In the genomic region with DNA sequence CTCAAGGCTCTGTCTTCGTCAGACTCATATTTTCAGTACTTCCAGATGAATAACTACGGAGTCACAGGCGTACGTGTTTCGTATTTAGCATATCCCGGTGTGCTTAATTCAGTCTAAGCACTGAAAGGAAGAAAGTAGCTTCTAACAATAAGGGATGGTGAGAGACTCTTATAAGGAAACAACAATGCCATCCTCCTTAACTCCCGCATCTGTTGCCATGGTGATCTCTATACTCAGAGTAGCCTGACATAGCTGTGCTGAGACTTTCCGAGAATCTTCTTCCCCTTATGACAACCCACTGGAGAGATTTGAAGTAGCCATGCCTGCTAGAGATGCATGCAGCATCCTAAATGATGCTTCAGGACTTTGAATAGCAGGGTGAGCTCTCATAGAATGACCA, we compare ENCODE assay signal across 13 mouse cellular contexts.
DNase-seq lines count a peak whose midpoint lies in the region; ATAC-seq and TF ChIP-seq lines count a peak whose summit lies in the region.
"Had no signal": no experiment of that assay in that cellular context is flagged by ENCODE, and none has a peak within 500 bp of the region (broad histone marks: within the 10 kb centered on the region; RNA-seq: fewer than 3 reads in every experiment).

No protein-coding gene starts in this region.

- TF ChIP-seq CTCF in left cerebral cortex, adult 2 months (IDR thresholded peaks at IDR 0.05): no peak
- TF ChIP-seq CTCF in brain, embryonic 14.5 days (IDR thresholded peaks at IDR 0.05; ENCODE audit: borderline replicate concordance, extremely low read depth, insufficient read depth, insufficient read length): no peak

- WGBS in hindbrain, embryonic 14.5 days: 15% methylated on average over 8 of the region's 8 CpGs
- 20% methylated on average over 8 of the region's 8 CpGs for WGBS in neural tube, embryonic 14.5 days

- no peaks in the 10 kb centered on the region for H3K36me3 ChIP-seq in hindbrain, embryonic 14.5 days (replicated peaks; ENCODE audit: control insufficient read depth, insufficient read depth)
- no peaks in the 10 kb centered on the region for H3K36me3 ChIP-seq in neural tube, embryonic 14.5 days (ENCODE audit: control insufficient read depth, insufficient read depth, low read length)

- H3K27me3 ChIP-seq in hindbrain, embryonic 14.5 days (ENCODE audit: control insufficient read depth, insufficient read depth, low read length): no peaks in the 10 kb centered on the region
- H3K27me3 ChIP-seq in neural tube, embryonic 14.5 days (ENCODE audit: control insufficient read depth, insufficient read depth, low read length): no peaks in the 10 kb centered on the region

- TF ChIP-seq POLR2A in brain, embryonic 14.5 days (IDR thresholded peaks at IDR 0.05; ENCODE audit: borderline replicate concordance, extremely low read depth, insufficient read depth, insufficient read length, poor library complexity, severe bottlenecking): no peak

- 0 out of 2 replicates have a peak overlapping the region, but pooled peaks have one; percentile 20 for H3K9ac ChIP-seq in hindbrain, embryonic 14.5 days
- H3K9ac ChIP-seq in neural tube, embryonic 14.5 days (replicated peaks; ENCODE audit: low read depth, low read length): no peak overlapping the region

- ATAC-seq in hindbrain, embryonic 14.5 days (ENCODE audit: low FRiP score): peak; percentile 80
- ATAC-seq in neural tube, embryonic 14.5 days (ENCODE audit: low read depth): peak; percentile 77

- intact Hi-C loops in left cerebral cortex, adult 2 months (cut with DNase I): no loop called here

- H3K4me2 ChIP-seq in hindbrain, embryonic 14.5 days (replicated peaks): peak overlapping the region; percentile 27
- H3K4me2 ChIP-seq in neural tube, embryonic 14.5 days (ENCODE audit: low read depth, low read length): 0 out of 2 replicates have a peak overlapping the region, but pooled peaks have one; percentile 2

- no peaks in the 10 kb centered on the region for H3K9me3 ChIP-seq in hindbrain, embryonic 14.5 days (ENCODE audit: control insufficient read depth, low read length)
- H3K9me3 ChIP-seq in neural tube, embryonic 14.5 days (ENCODE audit: control insufficient read depth, low read length): no peaks in the 10 kb centered on the region

- no peak overlapping the region for H3K4me3 ChIP-seq in left cerebral cortex, adult 2 months
- no peak overlapping the region for H3K4me3 ChIP-seq in hindbrain, embryonic 14.5 days (replicated peaks; ENCODE audit: low read length)
- H3K4me3 ChIP-seq in neural tube, embryonic 14.5 days (ENCODE audit: low read depth, low read length): no peak overlapping the region
- H3K4me3 ChIP-seq: erythroblast, embryonic 14.5 days; gastrocnemius, adult 2 months had no signal

- DNase-seq in left cerebral cortex, adult 2 months (ENCODE audit: extremely low spot score in 1 of 2, low spot score in 2 of 2): no peak
- DNase-seq in left cerebral cortex, adult 11 months (ENCODE audit: low spot score): no peak
- peak; percentile 84 for DNase-seq in brain, embryonic 14.5 days (ENCODE audit: low read depth)
- peak; percentile 72 for DNase-seq in hindbrain, embryonic 14.5 days (ENCODE audit: low spot score)
- no peak for DNase-seq in cerebellum, adult 18-20 months
- no peak for DNase-seq in adrenal gland, adult 18-20 months (ENCODE audit: low spot score in 2 of 2)
- DNase-seq: adrenal gland, postnatal 10 days; cerebellum, adult 9-11 months; gastrocnemius, adult 2 months; heart, adult 18-20 months; lung, postnatal 14 days had no signal

- peaks cover 21% of the 10 kb centered on the region for H3K4me1 ChIP-seq in hindbrain, embryonic 14.5 days (replicated peaks; ENCODE audit: control insufficient read depth, insufficient read depth, low read length)
- H3K4me1 ChIP-seq in neural tube, embryonic 14.5 days (ENCODE audit: control insufficient read depth, insufficient read depth, low read length): 0 out of 2 replicates have a peak, but pooled peaks cover 4% of the 10 kb centered on the region

- peak overlapping the region; percentile 4; the same call in 1 of the 2 replicates for H3K27ac ChIP-seq in left cerebral cortex, adult 2 months
- H3K27ac ChIP-seq in hindbrain, embryonic 14.5 days: peak overlapping the region; percentile 77
- no peak overlapping the region for H3K27ac ChIP-seq in neural tube, embryonic 14.5 days (ENCODE audit: low read depth, low read length)
- H3K27ac ChIP-seq: gastrocnemius, adult 2 months had no signal

Comparison
In these comparisons a context has a peak if more than half of its experiments do, and no peak if none do; other contexts are left out.
1. DNase-seq: peak in brain, embryonic 14.5 days (single experiment) and hindbrain, embryonic 14.5 days (single experiment); none in left cerebral cortex, adult 2 months (0 of 2), left cerebral cortex, adult 11 months (single experiment), cerebellum, adult 18-20 months (0 of 2) and adrenal gland, adult 18-20 months (0 of 2).